Mouse (Mus musculus) frontal cortex, postnatal 14 days (tissue): Measurements from ENCODE around the gene Cyp4v3.
A peak's percentile ranks its signal among the peaks of the same experiment; 100 is the strongest.
"Not testable (repeated sequence)": the region's sequence is repeated elsewhere in the genome, so short reads cannot be mapped to it uniquely, and the experiment has no call there.

Experiments used
- DNase-seq, 2 experiments: peaks; one replicate each; pipeline ENCODE4 v3.0.0; 2022; ENCODE audit warnings: low spot score in 2 of 2

The Cyp4v3 gene

DNA sequence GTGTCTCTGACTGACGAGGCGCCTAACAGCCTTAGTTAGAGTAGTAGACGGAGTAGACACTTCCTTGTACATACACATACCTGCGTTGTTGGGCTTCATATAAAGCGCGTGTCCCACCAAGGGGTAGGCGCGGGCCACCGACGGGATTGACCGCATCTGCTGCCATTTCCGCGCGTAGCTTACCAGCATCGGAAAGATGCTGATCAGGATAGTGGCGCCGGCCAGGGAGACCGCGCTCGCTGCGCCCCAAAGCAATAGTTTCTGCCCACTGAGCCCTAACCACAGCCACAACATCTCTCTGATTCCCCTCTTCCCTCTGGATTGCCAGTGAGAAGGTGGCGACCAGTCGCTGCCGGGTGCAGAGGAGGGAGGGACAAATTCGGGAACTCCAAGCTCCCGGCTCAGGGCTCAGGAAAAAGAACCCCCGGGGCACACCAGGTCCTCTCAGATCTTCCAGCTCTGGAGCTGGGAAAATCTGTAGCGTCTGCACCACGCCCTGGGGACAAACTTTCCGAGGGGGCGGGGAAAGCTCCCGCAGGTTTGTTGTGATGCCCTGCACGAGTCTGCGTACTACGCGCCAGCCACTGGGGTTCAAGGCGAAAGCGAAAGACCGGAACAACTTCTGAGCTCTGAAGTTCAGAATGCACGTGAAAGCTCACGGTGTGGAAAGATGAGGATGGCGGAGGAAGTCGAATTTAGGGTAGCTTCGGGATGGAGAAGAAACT is at the start of gene Cyp4v3:
Cyp4v3 (minus strand) TSS at position 532 of the 725 bp plus-strand sequence.
- peak; percentile 14 to 23 for DNase-seq

- DNase-seq, result no peak
Observed at GRCm38 (mm10) chr8:45381963-45382347, 48.9 kb upstream of the Cyp4v3 start, which contains the start of gene Fam149a. Fam149a (minus strand) TSS chr8:45382291.

DNA sequence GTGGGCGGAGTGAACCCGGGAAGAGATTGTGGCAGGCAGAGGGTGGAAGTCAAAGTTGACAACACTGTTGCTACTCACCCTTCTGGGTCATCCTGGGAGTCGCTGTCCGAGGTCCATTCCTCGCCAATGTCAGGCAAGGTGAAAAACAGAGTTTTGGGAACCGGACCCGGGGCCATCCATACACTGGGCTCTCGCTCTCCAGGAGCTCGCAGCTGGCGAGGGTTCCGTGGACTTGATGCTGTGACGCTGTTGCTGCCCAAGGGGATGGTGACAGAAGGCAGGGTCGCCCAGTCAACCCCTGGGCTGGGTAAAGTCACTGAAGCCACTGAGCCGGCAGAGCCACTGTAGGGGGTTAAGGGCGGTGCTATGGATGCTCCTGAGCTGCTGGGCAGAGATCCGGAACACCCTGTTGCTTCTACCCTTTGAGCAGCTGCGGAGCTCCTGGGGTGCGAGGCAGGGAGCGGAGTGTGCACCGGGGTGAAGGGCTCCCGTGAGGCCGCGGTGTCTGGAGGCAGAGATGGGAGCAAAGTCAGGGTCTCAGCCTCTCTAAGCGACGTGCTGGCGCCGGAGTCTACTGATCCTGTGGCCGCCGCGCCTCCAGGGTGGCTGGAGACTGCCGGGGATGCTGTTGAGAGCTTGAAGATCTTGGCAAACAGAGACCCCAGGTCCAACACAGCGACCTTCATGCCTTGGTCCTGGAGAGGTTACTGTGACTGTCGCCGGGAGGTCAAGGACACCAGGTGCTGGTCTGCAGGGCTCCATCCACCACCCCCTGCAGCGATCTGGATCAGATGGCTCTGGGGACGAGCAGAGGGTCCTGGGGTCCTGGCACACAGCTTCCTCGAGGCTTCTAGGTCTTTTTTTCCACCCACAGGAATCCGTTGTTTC is 48.3 kb upstream of the Cyp4v3 start:
- no peak for DNase-seq

- DNase-seq, result no peak
Observed at GRCm38 (mm10) chr8:45380598-45380997, 47.6 kb upstream of the Cyp4v3 start.

DNA sequence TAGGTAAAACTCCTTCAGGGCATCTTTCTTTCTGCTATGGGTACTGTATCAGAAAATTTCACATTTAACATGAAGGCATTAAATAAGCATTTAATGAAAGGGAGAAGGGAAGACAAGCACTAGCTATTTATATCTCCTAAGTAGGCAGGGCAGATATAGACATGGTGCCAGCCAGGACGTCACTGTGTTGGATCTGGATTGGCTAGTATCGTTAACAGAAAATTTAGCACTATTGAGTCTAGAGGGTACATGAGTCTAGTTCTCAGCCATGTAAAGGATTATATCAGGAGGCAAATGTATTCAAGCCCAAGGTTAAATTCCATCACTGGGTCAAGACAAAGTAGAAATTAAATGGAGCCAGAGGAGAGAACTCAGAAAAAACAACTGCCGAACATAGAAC is 41.1 kb upstream of the Cyp4v3 start:
- no peak for DNase-seq

DNA sequence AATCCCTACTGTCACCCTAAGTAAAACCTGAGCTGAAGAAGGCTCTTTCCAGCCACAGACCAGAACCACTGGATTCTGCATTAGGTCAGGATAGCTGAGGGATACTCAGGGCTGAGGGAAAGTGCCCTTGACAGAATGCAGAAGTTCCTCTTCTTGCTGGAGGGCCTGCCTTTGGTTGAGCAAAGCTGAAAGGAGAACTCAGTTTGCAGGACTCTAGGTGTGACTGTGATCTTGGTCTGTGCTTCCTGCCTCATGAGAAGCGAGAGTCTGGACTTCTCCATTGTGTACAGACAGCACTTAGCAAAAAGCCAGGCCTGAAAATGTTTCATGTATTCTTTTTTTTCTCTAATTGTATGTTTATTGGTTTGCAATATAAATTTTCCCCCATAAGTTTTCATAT is 34.1 kb upstream of the Cyp4v3 start:
- no peak for DNase-seq

GRCm38 (mm10) chr8:45363220-45363619 is 30.2 kb upstream of the Cyp4v3 start:
- no peak for DNase-seq

- DNase-seq, result peak in 1 of 2 experiments; percentile 34
Observed at GRCm38 (mm10) chr8:45362323-45362722, 29.3 kb upstream of the Cyp4v3 start.

GRCm38 (mm10) chr8:45359091-45359605 is 26.1 kb upstream of the Cyp4v3 start:
- DNase-seq, result no peak

GRCm38 (mm10) chr8:45358132-45358918 is 25.3 kb upstream of the Cyp4v3 start:
- DNase-seq, result no peak

GRCm38 (mm10) chr8:45355809-45356208 is 22.8 kb upstream of the Cyp4v3 start:
- DNase-seq, result no peak

- peak in 1 of 2 experiments; percentile 59 for DNase-seq
Observed at GRCm38 (mm10) chr8:45345031-45345430, 12.0 kb upstream of the Cyp4v3 start.

- DNase-seq, result no peak
Observed at GRCm38 (mm10) chr8:45344298-45344697, 11.3 kb upstream of the Cyp4v3 start.

DNA sequence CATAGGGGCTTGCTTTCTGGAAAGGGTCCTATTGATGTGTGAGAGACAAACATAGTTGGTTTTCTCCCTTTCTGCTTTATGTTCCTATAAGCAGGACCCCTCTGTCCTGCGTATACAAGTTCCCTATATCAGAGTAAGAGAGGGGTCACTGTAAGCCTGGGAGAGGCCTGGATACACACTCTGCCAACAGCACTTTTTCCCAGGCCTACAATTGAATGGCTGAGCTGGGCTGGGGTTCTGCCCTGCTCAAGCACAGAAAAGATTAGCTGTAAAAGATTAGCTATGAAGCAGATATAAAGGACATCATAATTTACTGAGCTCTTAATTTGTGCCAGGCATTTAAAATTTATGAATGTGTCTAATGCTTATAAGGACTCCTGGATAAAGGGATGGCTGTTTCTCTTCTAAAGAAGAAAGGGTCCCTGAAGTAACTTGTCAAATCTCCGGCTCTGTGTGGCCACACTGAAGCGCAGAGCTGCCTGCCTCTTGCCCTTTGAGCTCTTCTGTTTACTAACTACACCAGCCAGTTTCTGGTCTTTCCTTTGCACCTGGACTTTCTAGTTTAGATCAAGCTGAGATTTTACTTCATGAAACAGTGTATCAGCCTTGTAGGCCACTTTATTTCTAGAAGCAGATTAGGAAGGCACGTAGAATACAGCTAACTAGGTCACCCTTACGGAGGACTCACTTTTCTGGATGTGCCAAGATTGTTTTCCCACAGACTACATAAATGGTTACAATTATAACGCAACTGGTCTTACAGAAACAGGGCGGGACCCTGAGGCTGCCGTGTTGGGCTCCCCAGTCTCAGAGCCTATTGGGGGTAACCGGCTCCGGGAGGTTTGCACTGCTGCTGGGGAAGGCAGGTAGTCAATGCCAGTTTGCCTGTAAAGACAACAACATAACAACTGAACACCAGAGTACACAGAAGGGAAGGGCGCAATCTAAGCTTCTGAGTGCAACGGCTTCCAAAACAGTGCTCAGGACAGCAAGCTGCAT is 8.9 kb upstream of the Cyp4v3 start:
- DNase-seq, result no peak

DNA sequence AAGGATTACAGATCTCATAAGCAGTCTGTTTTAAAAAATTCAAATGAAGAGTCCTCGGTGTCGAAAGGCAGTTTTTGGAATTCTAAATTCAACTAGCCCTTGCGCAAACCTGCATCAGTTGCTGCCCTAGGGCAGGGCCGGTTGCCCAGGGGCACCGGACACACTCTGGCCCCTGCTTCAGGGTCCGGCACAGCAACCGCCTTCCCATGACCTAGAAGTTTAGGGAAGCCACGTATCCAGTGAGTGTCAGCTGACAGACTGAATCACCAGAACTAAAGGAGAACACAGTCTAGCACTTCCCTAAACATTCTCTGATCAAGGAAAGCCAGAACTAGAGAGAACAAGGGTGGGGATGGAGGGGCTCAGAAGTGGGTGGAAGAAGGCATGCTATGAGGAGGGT is 477 bp upstream of the Cyp4v3 start:
- DNase-seq, result no peak

DNA sequence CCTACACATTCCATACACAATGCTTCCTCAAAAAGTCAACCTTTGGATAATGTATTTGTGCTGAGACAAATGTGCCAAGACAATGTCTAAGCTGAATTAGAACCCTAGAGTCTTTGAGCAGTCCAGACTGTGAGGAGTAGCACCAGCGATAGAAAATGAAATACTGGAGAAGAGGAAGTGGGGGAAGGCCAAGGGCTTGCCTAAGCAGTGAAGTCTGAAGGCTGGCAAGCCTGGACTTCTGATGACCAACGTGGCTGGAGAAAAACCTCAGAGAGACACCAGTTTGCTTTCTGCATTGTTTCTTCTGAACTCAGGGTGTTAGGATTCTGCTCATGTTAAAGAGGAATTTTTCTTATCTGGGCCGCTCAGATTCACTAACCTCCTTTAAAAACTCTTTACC is 2.2 kb downstream of the Cyp4v3 start:
- no peak for DNase-seq

- no peak for DNase-seq
Observed at GRCm38 (mm10) chr8:45329206-45329980, 3.6 kb downstream of the Cyp4v3 start.

- not testable (repeated sequence) for DNase-seq
Observed at GRCm38 (mm10) chr8:45327076-45327475, 5.9 kb downstream of the Cyp4v3 start.

- DNase-seq, result no peak
Observed at GRCm38 (mm10) chr8:45324151-45324550, 8.9 kb downstream of the Cyp4v3 start.

- DNase-seq, result no peak
Observed at GRCm38 (mm10) chr8:45321365-45321764, 11.7 kb downstream of the Cyp4v3 start.
